Mouse (Mus musculus) adrenal gland, postnatal 36 days (tissue): Measurements from ENCODE around the gene Spaca9. TPM values are rescaled to one million over a fixed set of nuclear protein-coding genes. Genes with fewer than 3 reads are reported as not detected.

Experiments used
- DNase-seq, 2 experiments: peaks; one replicate each; pipeline ENCODE4 v3.0.0; 2021; ENCODE audit warnings: mixed read lengths in 1 of 2
- long read RNA-seq, 2 experiments: library from polyadenylated mRNA; stranded (forward); transcript quantifications; one replicate each; pipeline ENCODE4 v2.0.0; 2021; ENCODE audit warnings: borderline sequencing depth in 2 of 2
- total RNA-seq, 2 experiments: library from RNA; stranded (reverse); gene quantifications; 2 replicates each; pipeline ENCODE4 v1.2.3; 2021

Gene Spaca9
- under 1 TPM; 0.53 to 0.59 TPM for total RNA-seq
- long read RNA-seq, experiment 1, partial matches to known transcripts, result 1 of 1 reads
- long read RNA-seq, experiment 1, other reads (novel, unspliced or antisense), result 0 of 1 reads
- long read RNA-seq, experiment 2, result 0 reads

- peak; percentile 87 to 88 for DNase-seq
These were observed at the start of gene Spaca9, which contains the start of gene Ak8 for GRCm38 (mm10) chr2:28699361-28700335. Gene Spaca9, minus strand, starts transcription at chr2:28699727. Gene Ak8, plus strand, starts transcription at chr2:28700164.

DNA sequence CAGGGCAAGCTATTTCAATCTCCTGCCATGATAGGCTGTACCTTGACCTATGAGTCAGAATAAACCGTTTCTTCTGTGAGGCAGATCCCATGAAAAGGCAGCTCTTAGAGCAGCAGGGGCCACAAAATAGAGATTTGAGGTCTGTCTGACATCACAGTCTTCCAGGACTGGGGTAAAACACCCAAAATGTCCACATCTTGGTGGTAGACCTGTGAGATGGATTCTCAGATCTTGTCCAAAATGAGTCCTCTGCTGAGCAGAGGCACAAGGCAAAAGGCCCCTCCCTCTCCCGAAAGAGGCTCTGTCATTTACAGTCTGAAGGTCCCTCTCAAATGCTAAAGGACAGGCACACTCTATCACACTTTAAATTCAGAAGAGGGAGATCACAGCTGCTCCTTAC lies 48.2 kb upstream of the Spaca9 start:
- DNase-seq, result peak; percentile 17 to 34

DNA sequence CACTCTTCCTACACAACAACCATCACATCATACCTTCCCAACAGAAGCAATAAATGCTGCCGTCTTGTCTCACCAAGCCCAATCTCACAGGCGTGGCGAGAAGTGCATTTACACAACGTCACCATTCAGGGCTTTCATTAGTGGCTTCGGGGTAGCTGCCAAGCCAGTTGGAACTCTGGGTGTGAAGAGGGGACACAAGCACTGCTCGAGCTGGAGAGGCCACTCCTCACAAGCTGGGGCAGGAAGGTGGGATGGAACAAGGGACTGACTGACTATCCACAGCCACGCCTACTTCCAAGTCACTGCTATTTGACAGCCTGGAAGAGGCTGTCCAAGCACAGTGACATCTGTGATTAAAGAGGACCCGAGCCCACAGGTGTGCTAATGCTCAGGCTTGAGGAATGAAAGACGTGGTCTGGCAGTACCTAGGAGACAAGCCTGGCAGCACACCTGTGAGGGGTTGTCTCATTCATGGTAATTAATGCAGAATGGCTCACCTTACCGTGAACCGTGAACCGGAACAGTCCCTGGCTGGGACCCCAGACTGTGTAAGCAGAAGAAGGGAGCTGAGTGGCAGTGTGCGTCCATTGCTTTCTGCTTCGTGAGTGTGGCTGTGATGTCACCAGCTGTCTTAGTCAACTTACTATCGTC lies 47.3 kb upstream of the Spaca9 start:
- no peak for DNase-seq

GRCm38 (mm10) chr2:28742701-28743100 lies 43.2 kb upstream of the Spaca9 start:
- peak; percentile 64 to 76 for DNase-seq

DNA sequence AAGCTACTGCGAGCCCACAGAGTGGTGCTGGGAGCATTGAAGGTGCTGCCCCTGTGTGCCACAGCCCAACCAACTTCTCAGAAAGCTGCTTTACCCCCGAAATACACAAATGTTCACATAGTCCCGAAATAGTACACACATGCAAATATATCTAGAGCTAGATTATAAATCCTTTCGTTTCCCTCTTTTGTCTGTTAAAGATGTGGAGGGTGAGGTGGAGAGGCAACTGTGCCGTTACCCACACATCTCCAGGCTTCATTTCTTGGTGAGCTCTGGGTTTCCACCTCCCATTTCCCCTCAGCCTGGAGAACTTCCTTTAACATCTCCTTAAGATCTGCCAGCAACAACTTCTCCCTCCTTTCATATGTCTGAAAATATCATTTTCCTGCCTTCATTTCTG lies 40.6 kb upstream of the Spaca9 start:
- DNase-seq, result no peak

- peak; percentile 47 to 61 for DNase-seq
These were observed 37.6 kb upstream of the Spaca9 start for GRCm38 (mm10) chr2:28737112-28737511.

DNA sequence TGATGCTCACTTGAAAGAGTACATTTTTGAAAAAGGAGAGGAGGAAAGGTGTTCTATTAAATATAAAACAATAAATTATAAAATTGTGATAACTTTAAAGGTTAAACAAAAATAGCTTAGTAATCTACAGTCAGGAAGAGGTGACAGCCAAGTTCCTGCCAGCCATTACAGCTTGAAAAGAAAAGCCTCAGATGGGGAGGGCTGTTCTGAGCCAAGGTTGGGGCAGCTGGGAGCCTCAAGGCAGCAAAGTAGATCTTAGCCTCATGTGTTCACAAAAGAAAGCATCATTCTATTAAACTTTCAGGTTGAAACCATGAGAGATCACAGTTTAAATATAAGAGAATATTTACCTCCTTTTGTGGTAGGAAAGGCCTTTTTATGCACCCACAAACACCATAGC lies 31.1 kb upstream of the Spaca9 start:
- DNase-seq, result no peak

DNA sequence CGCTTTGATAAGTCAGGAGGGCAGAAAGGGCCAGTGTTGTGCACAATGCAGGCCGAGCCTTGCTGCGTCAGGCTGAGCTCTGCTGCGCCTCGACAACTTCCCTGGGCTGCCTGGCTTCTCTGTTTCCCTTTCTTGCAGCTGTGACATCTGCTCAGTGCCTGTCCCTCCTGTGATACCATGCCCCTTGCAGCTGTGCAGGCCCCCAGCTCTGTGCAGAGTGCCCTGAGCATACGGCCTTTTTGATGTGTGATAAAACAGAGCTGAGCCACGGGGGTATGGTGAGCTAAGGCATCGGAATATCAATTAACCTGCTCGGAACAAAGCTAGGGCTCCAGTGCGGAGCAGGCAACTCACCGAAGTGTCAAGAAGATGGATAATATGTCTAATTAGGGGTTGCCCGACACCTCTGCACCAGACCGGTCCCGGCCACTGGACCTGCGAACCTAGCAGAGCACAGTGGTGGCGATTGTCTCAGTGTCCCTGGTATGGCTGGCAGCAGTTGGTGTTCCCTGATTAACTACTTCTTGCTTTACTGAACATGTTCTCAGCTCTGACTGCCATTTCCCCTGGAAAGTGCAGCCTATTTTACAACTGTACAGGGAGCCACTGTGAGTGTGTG lies 28.4 kb upstream of the Spaca9 start:
- DNase-seq, result no peak

DNA sequence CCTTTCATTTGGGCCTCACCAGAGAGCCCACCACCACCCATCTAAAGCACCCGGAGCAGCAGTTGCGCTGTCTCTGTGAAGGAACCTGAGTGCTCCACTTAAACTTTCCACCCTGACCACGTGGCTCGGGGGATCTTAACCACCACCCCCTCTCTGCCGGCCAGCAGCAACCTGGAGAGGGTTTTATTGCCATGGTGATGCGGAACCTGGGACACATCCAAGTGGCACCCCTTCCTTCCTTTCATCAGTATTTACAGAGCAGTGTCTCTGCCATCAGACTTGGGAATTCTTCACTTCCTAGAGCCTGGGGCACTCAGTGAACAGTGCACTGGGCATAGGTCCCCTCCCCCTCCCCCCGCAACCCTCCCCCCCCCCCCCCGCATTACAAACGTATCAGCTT lies 24.4 kb upstream of the Spaca9 start:
- DNase-seq, result no peak

GRCm38 (mm10) chr2:28722419-28722818 lies 22.9 kb upstream of the Spaca9 start:
- no peak for DNase-seq

GRCm38 (mm10) chr2:28713036-28713435 lies 13.5 kb upstream of the Spaca9 start:
- no peak for DNase-seq

GRCm38 (mm10) chr2:28706787-28707186 lies 7.3 kb upstream of the Spaca9 start:
- no peak for DNase-seq

GRCm38 (mm10) chr2:28706106-28706636 lies 6.6 kb upstream of the Spaca9 start:
- no peak for DNase-seq

- DNase-seq, result no peak
These were observed 2.2 kb upstream of the Spaca9 start for GRCm38 (mm10) chr2:28701646-28702262.

DNA sequence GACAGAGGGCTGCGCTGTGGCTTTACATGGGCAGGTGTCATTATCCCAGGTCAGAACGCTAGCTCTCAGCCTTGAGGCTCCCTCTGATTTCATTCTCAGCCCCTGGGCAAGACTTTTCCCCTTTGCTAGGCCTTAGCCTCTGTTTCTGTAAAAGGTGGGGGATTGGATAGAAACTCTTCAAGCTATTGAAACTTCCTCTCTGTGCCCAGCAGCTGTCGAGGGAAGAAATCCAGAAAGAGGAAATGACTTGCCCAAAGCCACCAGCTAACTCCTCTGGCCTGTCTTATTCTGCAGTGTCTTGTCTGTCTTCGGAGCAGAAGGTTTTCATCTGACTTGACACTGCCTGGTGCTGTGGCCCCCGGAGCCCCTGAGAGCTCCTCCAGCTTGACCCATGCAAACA lies 961 bp downstream of the Spaca9 start:
- DNase-seq, result no peak

DNA sequence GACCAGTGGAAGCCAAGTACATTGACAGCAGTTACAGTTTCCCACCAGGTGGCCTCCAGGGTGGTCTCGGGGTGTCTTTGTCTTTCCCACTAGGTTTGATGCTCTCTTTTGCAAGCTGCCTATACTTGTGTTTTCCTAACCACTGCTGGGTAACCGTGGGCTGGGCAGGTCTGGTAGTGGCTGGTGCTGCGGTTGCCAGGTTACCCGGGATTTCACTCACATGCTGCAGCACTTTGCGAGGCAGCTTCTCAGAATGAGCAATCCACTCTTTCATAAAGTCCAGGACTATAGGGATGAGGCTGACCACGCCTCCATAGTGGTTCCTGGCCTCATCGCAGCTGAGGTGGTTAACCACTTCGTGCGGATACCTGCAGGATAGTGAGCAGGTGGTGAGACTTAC lies 6.8 kb downstream of the Spaca9 start:
- no peak for DNase-seq

DNA sequence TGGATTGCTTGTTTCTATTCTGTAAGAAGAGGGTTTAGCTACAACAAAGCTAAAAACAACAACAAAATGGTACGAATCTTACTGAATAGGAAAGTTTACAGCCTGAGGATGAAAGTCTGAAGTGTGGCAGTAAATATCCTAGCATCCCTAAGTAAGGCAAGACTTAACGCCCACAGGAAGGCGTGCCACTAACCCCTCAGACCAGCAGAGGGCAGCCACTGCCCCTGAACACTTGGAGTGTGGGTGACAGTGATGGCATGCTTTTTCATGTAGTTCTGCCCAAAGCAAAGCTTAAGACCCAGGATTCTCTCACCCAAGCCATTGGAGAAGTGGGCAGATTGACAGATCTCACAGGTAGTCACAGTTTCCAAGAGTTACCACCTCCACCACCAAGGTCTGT lies 11.1 kb downstream of the Spaca9 start:
- peak; percentile 26 to 58 for DNase-seq

GRCm38 (mm10) chr2:28685895-28686294 lies 13.6 kb downstream of the Spaca9 start:
- no peak for DNase-seq

- DNase-seq, result peak; percentile 63 to 80
These were observed 17.8 kb downstream of the Spaca9 start for GRCm38 (mm10) chr2:28681718-28682117.

- DNase-seq, result peak in 1 of 2 experiments; percentile 19
These were observed 18.8 kb downstream of the Spaca9 start for GRCm38 (mm10) chr2:28680710-28681109.

DNA sequence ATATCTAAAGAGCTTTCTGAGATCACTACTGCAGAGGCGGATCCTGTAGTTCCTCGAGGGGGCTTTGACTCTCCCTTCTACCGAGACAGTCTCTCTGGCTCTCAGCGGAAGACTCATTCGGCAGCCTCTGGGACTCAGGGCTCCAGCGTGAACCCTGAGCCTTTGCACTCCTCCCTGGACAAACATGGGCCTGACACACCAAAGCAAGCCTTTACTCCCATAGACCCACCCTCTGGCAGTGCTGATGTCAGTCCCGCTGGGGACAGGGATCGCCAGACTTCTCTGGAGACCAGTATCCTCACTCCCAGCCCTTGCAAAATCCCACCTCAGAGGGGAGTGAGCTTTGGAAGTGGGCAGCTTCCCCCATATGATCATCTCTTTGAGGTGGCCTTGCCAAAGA lies 23.5 kb downstream of the Spaca9 start:
- no peak for DNase-seq

GRCm38 (mm10) chr2:28671438-28671837 lies 28.1 kb downstream of the Spaca9 start:
- DNase-seq, result no peak
